Mouse (Mus musculus) c-Kit-positive CD71-negative TER-119-negative erythroid progenitor cells, embryonic 14.5 days (primary cell): ENCODE data around the gene Gabrb3.

Source experiments
- DNase-seq: peaks from one replicate; pipeline ENCODE4 v3.0.0-alpha.2; 2013; ENCODE audit warnings: low read depth

The Gabrb3 gene

DNA sequence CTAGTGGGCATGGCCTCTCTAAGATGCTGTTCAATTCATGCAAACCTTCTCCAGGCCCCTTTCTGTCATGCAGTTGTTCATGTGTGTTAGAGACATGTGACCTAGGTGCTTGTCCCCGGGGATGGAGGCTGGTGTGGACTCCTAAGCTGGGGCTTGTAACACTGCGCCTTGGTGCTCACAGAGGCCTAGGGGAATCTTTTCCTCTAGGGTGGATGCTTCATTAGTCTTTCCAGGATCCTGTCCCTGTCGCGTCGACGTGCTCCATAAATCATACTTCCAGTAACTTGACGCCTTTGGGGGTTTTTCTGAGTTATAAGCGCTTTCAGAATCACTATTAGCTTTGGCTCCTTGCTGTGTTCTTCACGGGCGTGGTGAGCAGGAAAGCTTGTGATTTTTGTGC lies 113.2 kb downstream of the Gabrb3 start:
- DNase-seq: no peak

GRCm38 (mm10) chr7:57538565-57538964 lies 119.1 kb downstream of the Gabrb3 start:
- no peak for DNase-seq

DNA sequence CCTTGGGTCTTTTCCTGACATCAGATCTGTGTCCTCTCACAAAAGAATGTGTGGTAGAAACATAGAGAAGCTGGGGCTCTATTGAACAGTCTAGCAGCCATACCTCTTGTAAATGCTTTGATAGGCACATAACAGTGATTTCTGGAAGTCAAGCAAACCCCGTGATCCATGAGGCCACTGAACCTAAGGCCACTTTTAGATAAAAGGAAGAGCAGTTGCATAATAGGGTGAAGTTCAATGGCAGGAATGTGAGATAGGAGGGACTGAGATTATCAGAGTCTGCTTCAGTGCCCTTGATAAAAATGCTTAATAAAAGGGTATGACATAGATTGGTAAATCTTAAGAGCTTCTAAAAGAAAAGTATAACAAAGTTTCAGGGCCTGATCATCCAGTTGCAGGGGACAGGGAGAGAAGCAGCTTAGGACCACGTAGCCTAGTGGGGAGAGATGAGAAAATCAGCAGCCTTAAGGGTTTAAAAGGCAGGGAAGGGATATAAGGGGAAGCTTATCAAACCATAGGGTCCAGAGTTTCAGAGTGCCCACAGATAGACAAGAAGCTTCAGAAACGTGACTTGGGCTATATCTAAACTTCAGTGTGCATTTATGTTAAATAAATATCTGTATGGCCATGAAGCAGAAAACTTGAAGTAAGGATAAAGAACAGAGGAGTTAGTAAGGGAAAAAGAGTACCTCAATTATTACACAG lies 141.4 kb downstream of the Gabrb3 start:
- no peak for DNase-seq

DNA sequence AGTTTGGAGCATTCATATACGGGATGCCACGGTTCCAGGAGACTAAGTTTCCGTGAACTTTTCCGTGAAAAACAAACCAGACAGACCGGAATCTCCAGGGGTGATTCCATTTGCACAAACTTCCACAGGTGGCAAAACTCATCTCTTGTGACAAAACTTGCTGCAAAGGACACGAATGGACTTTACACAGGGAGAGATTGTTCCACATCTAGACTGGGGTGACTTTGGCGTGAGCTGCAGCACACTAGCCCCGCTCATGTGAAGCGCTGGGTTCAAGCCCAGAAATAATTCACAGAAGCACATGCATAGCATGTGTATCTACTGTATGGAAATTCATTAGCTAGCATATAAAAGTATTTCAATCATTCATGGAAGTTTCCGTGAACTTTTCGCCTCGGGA lies 144.9 kb downstream of the Gabrb3 start:
- no peak for DNase-seq

DNA sequence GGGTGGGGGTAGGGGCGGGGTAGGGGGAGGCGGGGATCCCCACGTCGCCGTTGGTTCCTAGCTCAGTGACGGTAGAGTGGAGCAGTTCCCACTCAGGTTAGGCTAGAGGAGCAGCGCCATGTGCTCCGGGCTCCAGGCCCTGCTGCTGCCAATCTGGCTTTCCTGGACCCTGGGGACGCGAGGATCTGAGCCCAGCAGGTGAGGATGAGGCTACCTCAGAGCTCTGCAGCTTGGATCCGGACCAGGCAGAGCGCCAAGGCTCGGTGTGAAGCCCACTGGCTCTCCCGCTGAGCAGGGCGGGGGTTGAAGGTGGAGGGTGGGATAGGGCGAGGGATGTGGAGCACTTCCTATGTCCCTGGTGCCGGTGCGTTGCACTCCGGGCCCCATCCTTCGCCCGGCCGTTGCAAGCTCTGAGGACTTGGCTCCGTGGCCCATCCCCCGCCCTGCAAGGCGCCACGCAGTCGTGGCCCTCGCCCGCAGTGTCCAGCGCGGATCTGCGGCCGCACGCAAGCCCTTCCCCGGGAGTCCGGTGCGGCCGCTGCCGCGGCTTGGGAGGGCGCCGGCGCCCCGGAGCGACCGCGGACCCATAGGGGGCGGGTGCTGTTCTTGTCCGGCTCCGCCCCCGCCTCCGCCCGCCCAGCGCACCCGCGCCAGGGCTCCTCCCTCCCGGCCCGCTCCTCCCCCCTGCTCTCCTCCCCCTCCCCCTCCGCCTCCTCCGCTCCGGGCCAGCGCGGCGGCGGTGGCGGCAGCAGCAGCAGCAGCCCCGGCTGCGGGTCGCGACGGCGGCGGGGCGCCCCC lies 171.2 kb downstream of the Gabrb3 start:
- DNase-seq: no peak

- DNase-seq: no peak
Observed at GRCm38 (mm10) chr7:57591249-57591577, 171.7 kb downstream of the Gabrb3 start.

DNA sequence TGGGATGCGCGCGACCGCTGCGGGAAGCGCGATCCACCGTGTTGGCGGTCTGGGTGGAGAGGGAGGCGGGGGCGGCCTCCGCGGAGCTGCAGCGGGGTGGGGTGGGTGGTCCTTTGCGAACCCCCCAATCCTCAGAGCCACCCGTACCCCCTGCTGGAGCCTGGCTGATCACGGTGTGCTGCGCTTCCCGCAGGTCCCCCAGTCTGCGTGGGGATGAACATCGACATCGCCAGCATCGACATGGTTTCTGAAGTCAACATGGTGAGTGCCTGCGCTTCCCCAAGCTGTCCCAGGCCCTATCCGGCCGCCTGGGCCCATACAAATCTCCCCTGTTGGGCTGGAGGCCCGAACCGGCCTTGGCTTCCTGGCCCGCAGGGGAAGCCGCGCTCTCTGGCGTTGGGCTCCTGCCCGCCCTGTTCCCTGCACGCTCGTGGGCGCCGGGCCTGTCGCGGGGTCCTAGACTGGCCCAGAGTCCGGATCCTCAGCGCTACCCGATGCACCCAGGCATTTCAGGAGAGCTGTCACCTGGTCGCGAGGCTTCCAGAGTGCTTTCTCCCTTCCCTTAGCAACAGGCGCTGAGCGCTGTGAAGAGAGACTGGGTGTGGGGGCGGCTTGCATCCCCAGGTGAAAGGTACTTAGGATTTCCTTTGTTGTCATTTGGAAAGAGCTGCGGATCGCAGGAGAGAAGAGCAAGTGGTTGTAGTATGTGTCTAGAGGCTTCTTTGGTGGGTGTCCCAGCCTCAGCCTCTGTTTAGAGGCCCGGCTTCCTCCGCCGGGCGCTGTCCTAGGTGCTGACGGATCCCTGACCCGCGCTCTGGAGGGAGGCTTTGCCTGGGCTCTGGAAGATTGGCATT lies 172.3 kb downstream of the Gabrb3 start:
- DNase-seq: peak; percentile 12

GRCm38 (mm10) chr7:57597341-57597740 lies 177.8 kb downstream of the Gabrb3 start:
- no peak for DNase-seq

DNA sequence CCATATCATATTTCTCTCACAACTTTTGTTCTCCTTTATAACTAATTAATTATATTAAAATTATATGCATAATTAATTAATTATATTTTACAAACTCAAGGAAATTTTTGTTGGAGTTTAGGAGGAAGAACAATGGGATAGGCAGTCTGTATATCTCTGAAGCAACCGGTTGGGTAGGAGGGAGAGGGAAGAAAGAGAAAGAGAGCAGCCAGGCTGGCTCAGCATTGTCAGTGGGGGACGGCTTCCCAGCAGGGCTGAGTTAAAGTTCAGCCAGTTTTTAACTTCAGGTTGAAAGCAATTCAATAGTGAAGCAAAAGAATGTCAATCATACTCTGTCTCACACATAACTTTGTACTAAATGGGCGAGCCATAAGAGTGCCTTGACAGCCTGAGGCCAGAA lies 199.2 kb downstream of the Gabrb3 start:
- no peak for DNase-seq

DNA sequence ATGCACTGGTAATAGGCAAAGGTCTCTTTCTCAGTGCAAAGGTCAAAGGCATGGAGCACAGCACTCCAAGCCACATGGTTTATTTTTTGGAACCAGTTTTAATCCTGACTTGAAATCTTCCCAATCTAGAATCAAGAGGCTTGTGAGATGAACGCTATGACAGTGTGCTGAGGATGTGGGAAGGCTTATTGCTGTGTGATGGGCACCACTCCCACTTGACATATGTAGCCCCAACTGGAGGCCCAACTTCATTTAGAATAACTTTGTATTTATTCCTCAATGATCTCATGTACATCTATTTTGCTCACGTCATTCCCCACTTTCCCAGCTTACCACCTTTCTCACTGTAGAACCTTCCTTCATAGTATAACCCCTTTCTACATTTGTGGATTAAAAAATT lies 200.5 kb downstream of the Gabrb3 start:
- DNase-seq: no peak

- DNase-seq: no peak
Observed at GRCm38 (mm10) chr7:57623718-57624117, 204.2 kb downstream of the Gabrb3 start.

DNA sequence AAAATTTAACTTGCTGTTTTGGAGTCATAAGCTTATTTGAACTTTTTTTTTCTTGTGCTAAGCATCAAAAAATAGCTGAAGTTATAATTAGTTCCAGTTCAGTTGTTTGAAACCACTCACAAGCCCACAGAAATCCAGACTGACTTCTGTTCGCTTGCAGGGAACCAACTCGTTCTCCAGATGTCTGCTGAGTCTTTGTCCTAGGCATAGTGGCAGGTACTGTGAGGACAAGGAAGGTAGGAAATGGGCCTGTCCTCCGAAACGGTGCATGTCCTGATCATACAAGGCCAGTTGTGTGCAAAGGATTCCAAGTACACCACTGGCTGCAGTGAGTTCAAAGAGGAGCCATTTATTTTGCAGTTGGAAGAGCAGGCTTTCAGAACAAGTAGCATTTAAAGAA lies 215.5 kb downstream of the Gabrb3 start:
- no peak for DNase-seq

DNA sequence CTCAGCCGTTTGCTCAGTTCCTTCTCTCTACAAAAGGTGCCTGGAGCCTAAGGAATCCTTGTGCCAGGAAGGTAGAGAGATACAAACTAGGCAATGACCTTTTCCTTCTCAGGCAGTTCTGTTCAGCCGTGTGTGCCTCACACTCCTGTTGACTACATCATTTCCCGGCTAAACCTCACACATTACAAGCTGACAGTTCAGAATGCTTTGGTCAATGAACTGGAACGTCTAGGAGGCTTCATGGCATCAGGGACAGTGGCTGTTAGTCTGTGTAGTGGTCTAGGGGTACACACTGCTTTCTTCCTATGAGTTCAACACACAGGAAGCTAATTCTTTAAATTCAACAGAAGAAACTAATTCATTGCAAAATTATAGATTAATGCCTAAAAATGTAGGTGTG lies 216.2 kb downstream of the Gabrb3 start:
- DNase-seq: no peak

- DNase-seq: no peak
Observed at GRCm38 (mm10) chr7:57640796-57641195, 221.3 kb downstream of the Gabrb3 start.

DNA sequence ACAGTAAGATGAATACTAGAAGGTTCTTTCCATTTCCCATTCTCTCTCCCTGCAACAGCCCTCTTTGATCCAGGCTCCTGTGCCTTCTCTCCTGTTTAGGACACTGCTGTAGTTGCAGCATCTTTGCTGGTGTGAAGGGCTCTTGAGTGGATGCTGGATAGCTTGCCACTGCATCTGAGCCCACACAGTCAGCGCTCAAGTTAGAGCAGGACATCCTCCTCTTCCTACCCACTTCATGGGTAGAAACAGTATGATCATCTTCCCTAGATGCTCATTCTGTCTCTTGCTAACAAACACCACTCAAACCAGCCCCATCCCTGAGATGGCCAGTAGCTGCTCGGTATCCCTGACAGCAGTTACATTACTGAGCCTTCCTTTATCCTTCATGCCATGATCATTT lies 227.9 kb downstream of the Gabrb3 start:
- no peak for DNase-seq

- DNase-seq: no peak
Observed at GRCm38 (mm10) chr7:57648136-57648755, 228.8 kb downstream of the Gabrb3 start.

DNA sequence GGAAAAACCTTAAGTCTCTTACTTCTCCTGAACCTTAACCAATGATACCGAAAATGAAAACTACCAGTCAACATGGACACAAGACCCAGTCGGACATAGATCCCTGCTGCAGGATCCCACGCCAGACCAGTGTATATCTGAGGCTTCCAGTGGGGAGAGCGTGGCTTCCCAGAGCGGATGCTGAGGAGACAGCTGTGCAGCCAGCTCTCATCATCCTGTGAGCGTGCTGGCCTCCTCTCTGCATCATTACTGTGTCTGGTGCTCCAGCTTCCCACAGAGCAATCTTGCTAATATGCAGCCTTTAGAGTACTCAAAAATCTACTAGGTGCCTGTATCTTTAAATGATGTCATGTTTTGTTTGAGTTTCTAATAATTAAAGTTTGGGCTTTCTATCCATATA lies 257.9 kb downstream of the Gabrb3 start:
- DNase-seq: no peak

DNA sequence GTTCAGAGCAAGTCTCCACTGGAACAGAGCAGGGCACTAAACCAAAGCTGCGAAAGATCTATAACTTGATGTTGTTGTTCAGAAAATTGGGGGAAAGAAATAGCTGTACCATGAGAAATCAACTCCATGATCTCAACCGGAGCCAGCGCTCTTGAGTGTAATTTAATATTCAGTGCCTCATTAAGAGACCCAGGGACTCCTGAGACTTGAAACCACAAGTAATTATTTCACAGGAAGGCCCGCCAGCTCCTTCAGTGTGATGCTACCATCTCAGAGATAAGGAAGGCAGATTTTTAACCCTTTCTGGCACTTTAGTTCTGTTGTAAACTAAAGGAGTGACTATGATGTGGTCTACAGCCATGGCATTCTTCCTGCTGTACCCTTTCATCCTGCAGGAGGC lies 270.3 kb downstream of the Gabrb3 start:
- DNase-seq: no peak

- no peak for DNase-seq
Observed at GRCm38 (mm10) chr7:57700370-57700769, 280.9 kb downstream of the Gabrb3 start.

DNA sequence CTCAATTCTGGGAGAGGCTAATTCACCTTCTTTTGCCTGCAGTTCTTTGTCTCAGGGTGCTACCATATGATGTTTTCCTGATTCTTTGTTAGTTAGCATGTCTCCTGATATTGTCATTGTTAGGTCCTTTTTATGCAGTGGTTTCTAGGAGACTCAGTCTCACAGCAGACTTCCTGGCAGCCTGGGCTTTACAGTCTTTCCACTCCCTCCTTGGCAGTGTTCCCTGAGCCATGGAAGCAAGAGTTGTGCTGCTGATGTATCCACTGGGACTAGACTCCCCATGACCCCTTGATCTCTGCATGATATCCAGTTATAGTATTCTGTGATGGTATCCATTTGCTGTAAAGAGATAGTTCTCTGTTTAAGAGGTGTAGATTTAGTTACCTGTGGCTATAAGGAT lies 281.6 kb downstream of the Gabrb3 start:
- no peak for DNase-seq

GRCm38 (mm10) chr7:57703580-57703979 lies 284.1 kb downstream of the Gabrb3 start:
- no peak for DNase-seq

GRCm38 (mm10) chr7:57706092-57706491 lies 286.6 kb downstream of the Gabrb3 start:
- DNase-seq: no peak
